Mouse (Mus musculus): Measurements from ENCODE around the gene Lgmn.

The Lgmn gene

GRCm38 (mm10) chr12:102345031-102345815 lies 94.4 kb downstream of the Lgmn start:
- DNase-seq (ENCODE audit: low spot score), result no peak
